Mouse (Mus musculus) heart, adult 8-10 months (tissue): ENCODE results near the gene Specc1. TPM values are rescaled to one million over a fixed set of nuclear protein-coding genes. Genes with fewer than 3 reads are reported as not detected.

Source experiments
- DNase-seq: peaks from one replicate; pipeline ENCODE4 v3.0.0; 2022; ENCODE audit warnings: low spot score
- total RNA-seq, 4 experiments: library from RNA; stranded (reverse); gene quantifications; 2 replicates each; pipeline ENCODE4 v1.2.4; 2022

The Specc1 gene
- total RNA-seq, 4 experiments from 2014 or later: 3.6 to 8.6 (median 4.2) TPM

DNA sequence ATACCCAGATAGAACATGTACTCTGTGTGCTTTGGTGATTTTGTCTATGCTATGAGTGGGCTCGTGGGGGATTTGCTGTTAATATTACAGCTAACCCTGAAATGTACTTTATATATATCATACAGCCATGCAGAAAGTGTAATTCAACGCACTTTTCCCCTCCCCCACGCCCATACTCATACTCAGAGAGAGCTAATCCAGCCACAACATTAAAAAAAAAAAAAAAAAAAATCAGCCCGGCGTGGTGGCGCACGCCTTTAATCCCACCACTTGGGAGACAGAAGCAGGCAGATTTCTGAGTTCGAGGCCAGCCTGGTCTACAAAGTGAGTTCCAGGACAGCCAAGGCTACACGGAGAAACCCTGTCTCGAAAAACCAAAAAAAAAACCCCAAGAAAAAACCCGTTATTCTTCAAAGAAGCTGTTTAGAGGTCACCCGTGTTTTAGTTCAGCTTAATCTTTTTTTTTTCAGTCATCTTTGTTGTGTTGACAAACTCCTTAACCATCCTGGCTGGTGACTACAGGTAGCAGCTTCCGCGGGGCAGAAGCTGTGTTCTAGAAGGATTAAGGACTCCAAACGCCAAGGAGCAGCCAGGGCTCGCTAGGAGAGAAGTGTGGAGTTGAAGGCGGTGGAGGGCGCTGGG lies 291.3 kb downstream of the Specc1 start:
- no peak for DNase-seq

DNA sequence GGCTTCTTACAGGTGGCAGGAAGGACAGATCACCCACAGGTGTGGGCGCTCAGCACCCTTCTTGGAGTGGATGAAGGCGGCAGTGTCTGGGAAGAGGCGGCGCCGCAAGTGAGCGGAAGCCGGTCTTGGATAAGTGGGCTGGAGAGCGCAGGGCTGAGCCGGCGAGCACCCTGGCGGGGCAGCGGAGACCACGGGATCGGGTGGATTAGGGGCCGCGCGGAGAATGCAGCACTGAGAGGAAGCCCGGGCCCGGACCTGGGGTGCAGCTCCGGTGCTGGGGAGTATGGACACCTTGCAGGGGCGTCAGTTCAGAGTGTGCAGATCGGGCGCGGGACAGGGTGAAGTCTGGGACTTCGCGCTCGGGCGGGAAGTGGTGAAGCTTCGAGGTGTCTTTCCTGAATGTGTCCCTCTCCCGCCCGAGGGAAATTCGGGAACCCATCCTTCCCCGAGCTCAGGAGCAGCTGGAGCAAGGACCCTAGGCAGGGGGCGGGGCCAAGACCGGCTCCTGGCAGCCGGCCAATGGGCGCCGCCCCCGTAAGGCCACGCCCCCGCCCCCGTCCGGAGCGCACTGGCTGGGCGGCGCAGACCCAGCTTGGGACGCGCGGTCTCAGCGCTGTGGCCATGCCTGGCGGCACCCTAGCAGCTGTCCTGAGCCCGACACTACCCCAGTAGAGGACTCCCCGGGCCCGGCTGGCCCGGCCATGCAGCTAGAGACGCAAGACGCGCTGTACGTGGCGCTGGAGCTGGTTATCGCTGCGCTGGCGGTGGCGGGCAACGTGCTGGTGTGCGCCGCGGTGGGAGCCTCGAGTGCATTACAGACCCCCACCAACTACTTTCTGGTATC lies 292.1 kb downstream of the Specc1 start, which contains the start of gene Adora2b:
Adora2b (plus strand) TSS at position 584 of the 844 bp plus-strand sequence.
- DNase-seq: peak; percentile 31

DNA sequence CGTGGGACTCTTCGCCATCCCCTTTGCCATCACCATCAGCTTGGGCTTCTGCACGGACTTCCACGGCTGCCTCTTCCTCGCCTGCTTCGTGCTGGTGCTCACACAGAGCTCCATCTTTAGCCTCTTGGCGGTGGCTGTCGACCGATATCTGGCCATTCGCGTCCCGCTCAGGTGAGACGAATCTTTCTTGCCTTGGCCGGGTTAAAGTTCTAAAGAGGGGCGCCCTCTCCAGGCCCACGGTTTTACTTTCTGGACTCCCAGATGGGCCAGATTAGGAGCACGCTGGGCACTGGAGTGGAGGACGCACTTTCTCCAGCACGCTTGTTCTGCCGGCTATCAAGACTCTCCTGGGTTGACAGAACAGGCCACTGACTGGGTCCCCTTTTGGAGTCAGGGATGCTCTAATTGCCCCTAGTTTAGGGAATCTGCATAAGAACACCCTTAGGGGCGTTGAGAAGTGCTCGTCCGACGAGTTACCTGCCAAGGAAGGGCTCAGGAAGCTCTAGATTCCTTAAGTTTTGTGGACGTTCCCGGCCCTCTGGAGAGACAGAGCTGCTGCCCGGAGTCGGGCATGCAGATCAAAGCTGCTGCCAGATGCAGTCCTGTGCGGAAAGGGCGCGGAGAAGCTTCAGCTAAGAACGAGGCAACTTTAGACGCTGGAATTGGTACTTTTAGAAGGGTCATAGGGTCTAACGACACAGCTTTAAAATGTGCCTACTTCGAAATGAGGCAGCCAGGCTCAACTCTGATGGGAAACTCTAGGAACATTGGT lies 292.9 kb downstream of the Specc1 start:
- DNase-seq: peak; percentile 24

DNA sequence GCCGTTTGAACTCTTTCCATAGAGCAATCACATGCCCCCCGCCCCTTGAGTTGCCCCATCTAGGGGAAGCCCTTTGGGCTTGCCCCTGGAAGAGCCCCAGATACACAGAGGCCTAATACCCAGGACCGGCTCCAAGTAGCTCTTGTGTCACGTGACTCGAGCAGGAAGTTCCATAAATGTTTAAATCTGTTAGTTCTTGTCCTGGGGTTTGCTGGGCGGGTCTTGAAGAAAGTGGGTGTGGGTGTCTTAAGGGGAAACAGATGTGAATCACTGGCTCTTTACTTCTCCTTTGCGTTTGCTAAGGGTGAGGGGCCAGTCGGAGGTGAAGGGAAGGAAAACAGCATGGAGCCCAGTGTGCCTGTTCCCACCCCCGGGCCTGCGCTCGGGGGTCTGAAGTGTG lies 294.5 kb downstream of the Specc1 start:
- DNase-seq: peak; percentile 41

DNA sequence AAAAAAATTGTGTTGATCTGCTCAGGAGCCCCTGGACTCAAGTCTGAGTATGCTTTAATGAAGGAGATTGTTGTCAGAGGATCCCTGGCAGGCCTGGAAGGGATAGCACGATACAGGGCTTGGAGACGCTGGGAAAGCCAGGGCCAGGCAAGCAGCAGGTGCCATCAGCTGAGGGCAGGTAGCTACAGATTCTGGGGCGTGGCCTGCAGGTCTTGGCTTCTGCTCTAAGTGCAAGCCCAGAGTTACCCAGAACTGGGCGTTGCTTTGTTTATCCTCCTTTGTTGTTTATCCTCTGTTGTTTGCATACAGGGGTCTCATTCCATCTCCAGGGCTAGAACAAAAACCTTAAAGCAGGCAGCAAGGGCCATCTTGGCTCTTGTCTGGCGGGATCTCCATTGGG lies 296.8 kb downstream of the Specc1 start:
- DNase-seq: no peak

DNA sequence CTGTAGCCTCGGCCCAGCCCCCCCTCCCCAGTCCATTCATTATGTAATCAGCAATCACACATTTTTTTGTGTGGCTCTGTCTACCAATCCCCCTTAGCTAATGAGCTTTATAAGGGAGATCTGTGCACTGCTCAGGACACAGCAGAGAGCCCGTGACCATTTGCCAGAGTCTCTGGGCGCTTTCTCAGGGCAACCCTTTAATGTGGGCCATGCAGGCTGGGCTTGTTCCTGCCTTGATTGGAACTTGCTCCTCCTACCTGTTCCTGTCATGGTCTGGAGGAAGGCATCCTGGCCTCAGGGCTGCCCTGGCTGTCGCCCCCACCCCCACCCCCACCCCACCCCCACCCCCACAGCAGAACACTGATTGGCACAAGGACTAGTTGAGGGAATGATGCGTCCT lies 302.7 kb downstream of the Specc1 start:
- DNase-seq: no peak

DNA sequence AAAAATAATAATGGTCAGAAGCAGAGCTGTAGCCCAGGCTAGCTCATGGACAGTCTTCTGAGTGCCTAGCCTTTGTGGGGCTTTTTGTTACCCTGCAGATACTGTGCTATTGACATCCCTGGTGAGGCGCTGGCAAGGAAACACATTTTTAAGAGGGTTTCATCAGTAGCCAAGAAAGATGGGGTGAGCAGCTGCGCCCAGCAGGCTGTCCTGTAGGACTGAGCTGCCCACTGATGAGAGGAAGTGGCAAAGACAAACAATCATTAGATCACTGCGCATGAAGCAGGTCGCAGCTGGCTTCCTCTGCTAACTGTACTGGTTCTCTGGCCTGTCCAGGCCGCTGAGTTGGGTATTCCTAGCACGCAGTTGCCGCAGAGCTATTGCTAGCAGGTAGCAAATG lies 307.0 kb downstream of the Specc1 start:
- no peak for DNase-seq

DNA sequence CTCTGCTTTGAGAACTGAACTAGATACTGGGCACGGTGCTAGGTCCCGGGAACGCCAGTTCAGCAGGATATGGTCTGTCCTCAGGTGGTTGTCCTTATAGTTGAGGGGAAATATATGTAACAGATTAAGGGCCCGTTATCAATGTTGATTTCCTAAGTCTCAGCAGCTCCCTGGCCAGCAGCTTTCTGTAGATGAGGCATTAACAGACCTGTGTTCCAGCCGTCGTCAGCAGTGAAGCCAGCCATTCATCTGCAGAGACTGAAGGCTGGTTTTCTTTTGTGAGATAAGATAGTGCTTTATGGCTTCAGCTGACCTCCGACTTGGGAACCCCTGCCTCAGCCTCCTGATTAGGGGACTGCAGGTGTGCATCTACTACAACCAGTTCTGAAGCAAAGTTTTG lies 307.5 kb downstream of the Specc1 start:
- no peak for DNase-seq

DNA sequence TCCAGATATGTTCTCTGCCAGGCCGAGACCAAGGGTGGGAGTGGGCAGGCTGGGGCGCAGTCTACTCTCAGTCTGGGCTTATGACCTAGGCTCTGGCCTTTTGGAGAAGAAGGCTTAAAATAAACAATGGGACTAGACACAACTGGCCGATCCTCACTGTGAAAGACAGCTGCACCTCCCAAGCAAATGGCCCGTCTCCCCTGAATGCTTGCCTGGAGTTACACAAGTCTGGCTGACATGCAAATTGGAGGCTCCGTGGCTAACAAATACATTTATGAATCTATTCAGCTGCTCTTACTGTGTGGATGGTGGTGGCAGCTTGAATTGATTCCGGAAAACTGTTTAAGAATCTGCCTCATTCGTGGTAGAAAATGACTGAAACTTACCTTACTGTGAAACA lies 309.1 kb downstream of the Specc1 start:
- DNase-seq: no peak

DNA sequence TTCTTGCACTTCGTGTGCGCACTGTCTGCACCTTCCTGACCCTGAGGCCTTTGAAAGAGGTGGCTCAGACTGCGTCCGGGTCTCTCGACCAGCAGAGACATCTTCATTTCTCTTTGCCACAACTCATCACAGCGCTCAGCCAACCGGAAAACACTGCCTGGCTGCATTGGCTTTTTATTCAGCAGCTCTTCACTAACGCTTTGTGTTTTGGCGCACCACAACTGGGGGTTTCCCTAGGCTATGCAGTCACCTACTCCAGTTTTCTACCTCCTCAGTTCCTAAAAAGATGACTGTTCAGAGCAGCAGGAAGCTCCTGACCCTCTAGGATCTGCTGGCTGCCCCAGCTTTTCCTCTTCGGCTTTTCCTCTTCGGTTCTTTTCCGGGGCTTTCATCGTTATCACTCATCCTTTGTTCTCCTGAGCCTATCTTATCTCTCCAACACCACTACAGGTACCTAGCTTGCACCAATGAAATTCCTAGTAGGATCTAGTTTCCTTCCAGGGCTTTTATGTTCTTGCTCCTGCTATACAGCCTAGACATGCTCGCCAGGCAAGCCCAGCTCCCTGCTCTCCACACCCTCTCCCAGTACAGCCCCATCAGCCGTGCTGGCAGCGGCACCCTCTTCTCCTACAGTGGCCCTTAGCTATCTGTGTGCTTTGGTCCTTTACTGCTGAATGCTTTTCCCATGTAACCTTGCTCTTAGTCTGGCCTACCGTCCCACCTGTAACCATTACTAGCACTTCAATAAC lies 310.1 kb downstream of the Specc1 start:
- DNase-seq: no peak

DNA sequence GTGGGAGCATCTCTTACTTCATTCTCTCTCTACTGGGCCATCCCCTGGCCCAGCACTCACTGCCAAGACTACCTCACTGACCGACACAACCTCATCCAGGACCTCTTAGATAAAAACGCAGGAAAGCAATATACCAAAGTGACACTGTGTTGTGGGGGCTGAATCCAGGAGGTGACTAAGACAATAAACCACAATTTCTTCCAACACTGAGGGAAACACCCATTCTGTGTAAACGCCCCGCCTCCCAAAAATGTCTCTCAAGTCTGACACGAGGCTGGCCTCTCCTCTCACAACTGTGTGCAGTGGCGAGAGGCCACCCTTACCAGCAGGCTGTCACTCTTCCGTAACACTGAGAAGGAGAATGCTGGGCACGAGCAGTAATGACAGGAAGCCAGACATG lies 311.8 kb downstream of the Specc1 start:
- no peak for DNase-seq

DNA sequence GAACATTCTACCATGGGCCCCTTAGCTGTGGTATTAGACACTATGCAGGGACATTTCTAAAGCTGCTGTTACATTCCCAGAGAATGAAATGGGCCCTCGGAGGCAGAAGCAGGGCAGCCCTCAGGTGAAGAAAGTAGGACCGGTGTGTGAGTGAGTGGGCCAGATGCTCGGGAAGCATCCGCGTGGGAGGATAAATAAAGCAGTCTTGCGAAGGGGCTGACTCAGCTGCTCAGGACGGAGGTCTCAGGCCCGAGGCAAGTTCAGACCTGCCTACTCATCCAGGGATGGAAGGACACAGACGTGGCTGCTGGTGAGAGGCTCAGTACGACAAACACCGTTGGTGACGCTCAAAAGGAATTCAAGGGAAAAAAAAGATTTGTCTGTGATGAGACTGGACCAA lies 312.5 kb downstream of the Specc1 start:
- no peak for DNase-seq

DNA sequence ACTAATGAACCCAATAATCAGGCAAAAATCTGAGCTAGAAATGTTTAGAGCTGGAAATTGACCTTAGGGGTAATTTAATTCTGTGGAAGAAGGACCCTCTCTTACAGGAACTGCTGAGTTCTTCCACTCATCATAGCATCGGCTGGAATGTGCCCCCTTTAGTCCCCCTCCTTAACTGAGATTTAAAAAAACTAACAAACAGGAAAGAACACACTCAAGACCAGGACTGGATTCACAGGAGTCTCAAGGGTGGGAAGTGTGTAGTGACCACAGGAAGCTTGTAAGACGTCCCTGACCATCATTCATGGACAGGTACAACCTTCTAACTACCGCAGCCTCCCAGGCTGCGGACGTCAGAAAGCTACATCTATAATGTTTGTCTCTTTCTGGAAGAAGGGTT lies 314.3 kb downstream of the Specc1 start:
- no peak for DNase-seq

Other genes starting within 250 kb of the Specc1 start
- not detected for gene Slc5a10, start 235.9 kb upstream of the Specc1 start, total RNA-seq
- gene Prpsap2, start 194.7 kb upstream of the Specc1 start, total RNA-seq: 10 to 100 TPM in 1 of 4 experiments, 1 to 10 TPM in 3; 6.2 to 10.0 (median 8.5) TPM
- gene Ulk2, start 101.7 kb upstream of the Specc1 start, total RNA-seq: 10 to 100 TPM; 52.4 to 57.6 (median 54.6) TPM
- 10 to 100 TPM; 11.5 to 14.9 (median 14.4) TPM for gene Akap10, start 26.5 kb upstream of the Specc1 start, total RNA-seq